Mouse (Mus musculus) olfactory bulb, adult 2 months (tissue): ENCODE data around the gene Add1.

ENCODE experiments used
- CTCF ChIP-seq: fragments of 200-500 bp; IDR thresholded peaks from 2 replicates; pipeline ENCODE4 v1.5.1; 2012; ENCODE audit warnings: low read depth, mild to moderate bottlenecking, low read length, moderate library complexity; ENCODE audit not compliant: insufficient read depth
- POLR2A ChIP-seq: fragments of 200-500 bp; IDR thresholded peaks from 2 replicates; pipeline ENCODE4 v1.6.1; 2012; ENCODE audit warnings: mild to moderate bottlenecking, low read depth, low read length, moderate library complexity; ENCODE audit not compliant: insufficient read depth

DNA sequence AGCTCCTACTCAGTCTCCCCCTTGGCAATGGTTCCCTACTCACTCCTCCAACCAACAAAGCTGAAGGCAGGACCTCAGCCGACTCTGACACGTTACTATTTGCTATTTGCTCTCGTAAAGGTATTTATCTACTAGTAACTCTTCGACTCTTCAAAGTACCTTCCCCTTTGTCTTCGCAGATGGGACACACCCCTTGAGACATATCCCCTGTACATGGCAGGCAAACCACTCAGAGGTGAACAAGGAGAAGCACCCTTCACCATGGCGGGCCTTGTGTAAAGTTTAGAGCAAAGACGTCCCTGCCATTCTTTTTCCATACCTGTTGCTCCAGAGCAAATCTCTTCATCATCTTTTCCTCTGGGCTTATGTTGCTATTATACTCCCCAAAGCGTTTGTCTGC lies 84.1 kb downstream of the Add1 start:
- TF ChIP-seq CTCF (no peak), POLR2A (no peak)
